Mouse (Mus musculus) kidney, postnatal 10 days (tissue): ENCODE data around the gene Cep164.
A peak's percentile ranks its signal among the peaks of the same experiment; 100 is the strongest.

Experiments used
- DNase-seq: peaks from one replicate; pipeline ENCODE4 v3.0.0; 2021; ENCODE audit warnings: mixed read lengths

The Cep164 gene

DNA sequence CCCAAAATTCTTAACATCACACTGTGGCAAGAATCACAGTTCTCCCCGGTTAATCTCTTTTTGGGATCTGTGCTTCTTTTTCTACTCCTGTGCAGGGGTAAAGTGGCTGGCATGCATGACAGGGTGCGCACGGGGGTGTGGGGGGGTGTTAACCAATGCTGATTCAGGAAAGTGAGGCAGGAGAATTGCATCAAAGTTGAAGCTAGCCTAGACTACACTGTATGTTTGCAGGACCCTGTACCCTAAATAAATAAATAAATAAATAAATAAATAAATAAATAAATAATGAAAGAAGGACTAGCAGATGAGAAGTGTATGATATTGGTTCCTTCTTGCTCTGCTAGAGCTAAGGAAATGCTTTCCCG, 9.6 kb upstream of the Cep164 start:
- DNase-seq: no peak

DNA sequence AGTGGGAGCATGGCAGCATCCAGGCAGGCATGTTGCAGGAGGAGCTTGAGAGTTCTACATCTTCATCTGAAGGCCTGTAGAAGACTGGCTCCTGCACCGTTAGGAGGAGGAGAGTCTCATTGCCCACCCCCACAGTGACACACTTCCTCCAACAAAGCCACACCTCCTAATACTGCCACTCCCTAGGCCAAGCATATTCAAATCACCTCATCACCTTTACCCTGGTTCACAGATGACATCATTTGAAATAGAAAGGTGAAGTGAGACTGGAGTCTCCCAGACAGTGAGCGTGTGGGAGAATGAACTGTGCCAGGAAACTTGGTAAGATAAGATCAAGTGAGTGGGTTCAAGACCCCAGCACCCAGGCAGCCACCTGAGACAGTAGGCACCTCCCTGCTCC, 5.0 kb upstream of the Cep164 start:
- no peak for DNase-seq

DNA sequence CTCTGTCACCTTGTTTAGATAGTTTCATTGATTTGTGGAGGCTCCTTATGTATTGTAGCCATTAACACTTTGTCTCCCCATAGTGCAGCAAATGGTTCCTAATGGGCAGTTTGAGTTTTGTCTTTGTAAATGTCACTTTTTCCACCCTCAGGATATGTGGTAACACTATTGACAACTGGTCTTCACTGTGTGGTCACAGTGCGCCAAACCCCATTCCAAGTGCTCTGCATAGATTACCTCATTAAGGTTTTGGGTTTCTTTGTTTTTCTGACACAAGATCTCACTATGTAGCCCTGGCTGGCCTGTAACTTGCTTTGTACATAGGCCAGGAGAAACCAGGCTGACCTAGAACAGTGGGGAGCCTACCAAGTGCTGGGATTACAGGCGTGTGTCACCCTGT, 4.4 kb upstream of the Cep164 start:
- DNase-seq: no peak

DNA sequence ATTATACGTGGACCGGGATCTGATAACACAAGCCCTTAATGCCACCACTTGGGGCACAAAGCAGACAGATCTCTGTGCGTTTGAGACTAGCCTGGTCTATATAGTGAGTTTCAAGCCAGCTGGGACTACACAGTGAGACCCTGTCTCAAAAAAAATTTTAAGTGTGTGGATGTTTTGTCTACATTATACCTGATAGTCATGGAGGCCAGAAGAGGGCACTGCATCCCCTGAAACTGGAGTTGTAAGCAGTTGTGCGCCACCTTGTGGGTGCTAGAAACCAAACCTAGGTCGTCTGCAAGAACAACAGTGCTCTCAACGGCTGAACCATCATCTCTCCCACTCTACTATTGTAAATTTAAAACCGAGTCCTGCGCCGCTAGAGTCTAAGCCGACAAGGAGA, 616 bp upstream of the Cep164 start:
- DNase-seq: peak; percentile 86

DNA sequence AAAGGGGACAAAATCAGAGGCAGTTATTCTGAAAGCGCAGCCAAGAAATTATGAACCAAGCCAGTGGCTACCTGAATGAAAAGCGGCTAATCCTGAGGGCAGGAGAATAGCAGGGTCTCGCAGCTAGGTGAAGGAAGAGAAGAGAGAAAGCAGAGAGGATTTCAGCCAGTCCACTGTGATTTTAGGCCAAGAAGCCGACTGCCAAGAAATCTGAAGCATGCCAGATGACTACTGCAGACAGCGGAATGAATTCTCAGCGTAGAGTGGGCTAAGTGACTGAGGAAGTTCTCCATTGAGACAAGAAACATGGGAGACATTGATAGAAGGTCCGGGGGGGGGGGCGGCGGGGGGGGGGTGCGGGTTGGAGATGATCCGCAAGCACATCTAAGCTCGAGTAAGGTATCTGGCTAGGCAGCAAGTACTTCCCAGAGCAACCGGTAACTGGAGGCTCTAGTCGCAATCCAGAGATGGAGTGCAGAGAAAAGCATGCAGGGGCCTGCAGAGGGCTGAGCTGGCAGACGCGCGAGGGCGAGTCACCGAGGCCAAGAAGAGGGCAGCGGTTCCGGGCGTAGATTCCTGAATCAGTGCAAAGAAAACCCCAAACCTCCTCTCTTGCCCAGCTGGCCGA, 714 bp downstream of the Cep164 start:
- peak; percentile 60 for DNase-seq

DNA sequence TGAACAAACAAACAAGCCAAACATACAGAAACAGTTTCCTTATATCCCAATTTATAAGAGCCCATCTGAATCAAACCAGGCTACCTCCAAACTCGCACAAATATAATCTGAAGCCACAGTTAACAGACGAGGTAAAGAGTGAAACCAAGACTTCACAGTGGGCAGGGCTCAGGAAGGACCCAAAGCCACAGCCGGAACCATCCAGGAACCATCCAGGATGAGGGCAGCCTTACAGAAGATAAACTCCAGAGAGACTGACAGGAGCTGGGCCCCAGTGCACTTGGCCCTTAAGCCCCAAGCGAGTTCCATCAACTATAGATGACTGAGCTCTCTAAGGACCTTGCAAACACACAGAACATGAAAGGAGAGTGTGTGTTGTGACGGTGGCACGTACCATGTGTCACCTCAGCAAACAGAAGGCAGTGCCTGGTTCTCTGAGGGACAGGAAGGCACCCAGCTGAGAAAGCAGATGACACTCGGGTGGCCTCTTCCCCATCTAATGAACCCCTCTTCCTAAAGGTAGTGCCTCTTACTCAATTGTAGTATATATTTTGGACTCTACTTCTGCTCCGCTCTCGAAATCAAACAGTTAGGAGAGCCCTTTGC, 10.0 kb downstream of the Cep164 start:
- no peak for DNase-seq

DNA sequence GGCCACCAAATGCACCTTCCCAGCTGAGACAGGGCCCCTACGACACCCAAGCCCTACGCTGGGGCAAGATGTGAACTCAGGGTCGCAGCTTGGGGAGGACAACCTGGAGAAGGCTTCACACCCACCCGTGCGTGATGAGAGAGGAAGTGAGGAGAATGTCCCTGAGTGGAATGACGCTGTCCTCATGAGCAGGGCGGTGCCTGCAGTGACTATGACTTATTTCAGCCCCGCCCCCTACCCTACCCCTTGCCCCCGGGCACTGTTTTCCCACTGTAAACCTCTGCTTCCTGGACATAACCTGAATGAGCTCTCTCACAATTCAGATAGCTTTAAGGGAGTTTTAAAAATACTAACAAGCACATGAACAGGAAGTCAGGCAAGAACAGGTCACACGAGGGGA, 13.0 kb downstream of the Cep164 start:
- no peak for DNase-seq

DNA sequence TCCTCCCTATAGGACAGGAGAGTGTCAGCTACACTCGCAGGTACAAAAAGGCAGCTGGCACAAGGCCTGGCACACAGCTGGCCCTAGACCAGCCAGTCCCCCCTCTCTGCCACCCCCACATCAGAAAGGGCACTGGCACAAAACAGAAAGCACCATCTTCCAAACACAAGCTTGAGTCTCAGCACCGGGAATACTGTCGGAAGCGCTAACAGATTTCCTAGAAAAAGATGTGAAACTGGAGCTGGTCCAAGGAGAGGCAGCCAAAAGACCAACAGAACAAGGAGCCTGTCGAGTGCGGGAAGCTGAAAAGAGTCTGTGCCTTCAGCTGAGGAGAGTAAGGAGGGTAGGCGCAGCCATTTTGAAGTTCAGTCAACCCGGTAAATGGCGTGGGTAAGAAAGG, 13.4 kb downstream of the Cep164 start:
- DNase-seq: peak; percentile 32

DNA sequence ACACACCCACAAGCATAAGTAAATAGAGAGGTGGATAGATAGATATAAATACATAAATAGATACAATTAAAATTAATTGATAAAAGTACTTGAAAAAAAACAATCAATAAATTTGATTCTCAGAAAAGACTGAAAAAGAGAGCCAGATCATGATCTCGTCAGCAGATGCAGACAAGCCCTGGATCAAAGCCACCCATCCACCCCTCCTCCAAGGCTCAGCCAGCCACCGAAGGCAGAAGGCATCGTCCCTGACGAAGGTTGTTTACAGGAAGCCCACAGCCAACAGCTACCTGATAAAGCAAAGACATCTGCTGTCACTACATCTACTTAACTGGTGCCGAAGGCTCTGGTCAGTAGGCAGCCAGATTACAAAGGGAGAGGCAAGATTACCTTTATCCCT, 16.5 kb downstream of the Cep164 start:
- DNase-seq: no peak

DNA sequence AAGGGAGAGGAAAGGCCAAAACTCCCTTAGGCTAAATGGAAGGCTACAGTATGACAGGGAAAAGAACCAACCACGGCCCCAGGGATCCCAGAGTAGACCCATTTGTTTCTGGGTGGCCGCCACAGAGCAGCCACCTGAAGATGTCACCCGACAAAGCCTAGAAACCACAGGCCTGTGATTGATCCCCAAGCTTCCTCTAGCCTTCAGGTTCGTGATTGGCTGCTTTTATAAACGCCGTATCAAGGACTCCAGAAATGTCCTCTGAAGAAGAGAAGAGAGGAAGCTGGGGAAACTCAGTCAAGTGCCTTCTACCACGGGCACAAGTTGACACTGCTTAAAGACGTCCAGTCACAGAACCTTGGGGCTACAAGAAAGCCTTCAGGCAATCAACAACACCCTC, 20.7 kb downstream of the Cep164 start:
- no peak for DNase-seq

DNA sequence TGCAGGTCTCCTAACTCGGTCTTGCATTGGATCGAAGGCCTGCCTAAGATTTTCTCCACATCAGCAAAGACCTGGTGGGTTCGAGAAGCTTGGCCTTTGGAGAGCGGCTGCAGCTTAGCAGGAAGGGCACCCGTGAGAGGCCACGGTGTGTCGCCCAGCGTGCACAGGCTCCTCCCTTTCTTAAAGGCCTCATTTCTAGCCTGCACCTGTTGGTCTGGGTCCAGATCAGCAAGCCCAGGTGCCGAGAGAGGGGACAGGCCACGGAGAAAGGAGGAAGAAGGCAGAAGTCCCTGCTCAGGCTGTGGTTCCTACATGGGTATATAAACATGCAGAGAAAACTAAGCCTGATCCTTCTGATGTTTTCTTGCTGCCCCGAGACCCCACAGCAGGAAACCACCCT, 21.2 kb downstream of the Cep164 start:
- DNase-seq: no peak

DNA sequence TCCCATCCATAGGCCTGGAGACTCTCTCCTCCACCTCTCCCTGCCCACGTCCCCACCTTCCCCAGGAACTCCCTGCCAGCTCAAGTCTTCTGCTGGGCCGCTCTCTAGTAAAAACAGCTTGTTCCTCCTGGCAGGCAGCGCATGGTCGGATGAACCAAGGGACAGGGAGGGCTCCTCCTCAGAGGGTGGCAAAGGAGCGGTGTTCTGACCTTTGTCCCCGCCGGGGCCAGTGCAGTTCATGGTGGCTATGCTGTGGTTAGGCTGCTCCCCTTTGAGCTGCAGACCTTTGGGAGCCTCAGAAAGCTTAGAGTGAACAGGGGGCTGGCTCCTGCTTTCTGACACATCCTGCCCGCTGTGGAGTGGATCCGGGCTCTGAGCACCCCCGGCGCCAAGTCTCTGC, 21.6 kb downstream of the Cep164 start:
- peak; percentile 59 for DNase-seq

DNA sequence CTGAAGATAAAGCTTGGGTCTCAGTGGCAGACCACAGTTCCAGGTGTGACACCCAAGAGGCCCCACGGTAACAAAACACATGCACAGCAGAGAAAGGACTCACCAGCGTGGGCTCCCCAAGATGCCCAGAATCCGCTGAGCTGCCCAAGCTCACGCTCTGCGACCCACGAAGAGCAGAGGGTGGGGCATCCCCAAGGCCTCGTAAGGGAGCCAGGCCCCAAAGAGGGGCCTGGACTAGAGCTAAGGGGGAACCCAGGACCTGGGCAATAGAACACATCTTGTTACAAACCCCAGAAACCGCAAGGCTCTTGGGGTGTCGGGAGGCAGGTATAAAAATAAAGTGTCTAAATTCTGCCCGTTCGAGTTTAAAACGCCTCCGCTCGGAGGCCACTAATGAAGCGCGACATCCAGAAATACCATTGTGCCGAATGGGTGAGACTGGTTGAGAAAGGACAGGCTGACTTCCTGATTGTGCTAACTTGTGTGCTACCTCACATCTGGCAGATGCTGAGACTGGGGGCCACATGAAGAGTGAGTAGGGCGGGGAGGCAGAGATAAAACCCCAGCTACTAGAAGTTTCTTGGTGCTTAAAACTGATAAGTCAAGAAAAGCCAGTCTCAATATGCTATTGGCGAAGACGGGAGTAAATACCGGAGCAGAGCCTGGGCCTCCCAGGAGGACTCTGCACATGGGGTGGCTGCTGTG, 25.3 kb downstream of the Cep164 start:
- no peak for DNase-seq

DNA sequence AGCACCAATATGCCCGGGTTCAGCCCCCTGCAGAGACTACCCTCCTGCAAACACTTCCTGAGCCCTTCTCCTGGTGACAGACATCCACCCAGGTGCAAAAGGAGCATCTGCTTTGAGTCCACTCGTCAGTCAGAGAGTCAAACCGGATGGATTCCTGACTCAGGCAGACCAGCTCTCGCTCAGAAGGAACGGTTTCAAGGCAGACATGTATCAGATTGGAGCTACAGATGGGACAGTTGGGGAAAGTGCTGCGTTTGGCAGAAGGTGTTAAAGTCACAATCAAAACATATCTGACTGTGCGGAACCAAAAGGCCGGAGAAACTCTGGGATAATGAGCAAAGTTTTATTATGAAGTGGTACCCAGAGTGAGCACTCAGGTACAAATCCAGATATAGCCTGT, 29.1 kb downstream of the Cep164 start:
- DNase-seq: no peak

DNA sequence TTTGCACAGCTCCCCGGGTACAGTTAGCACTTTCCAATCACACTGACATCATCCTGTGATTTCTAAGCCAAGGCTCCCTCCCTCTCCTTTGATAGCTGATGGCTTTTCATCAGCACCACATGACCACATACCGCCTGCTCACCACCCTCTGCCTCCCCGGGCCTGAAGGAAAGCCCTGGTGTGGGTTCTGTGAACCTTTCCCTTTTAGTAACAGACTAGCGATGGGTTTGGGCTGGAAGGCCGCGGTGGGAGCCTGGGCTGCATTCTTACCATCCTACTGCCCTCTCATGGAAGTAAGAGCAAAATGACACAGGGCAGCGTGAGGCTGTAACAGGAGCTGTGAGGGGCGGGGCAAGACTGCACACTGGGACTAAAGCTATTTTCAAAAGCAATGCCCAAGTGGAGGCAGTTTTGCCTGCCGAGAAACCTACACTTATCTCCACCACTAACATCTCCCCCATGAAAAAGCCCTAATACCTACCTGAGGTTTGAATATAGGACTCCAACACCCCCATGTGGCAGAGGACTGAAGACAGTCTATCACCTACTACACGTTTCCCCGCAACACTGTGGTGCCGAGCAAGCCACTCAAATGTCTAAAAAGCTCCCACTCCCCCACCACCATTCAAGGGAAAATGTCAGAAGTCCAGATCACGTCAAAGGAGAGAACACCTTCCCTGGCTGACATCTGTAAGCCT, 29.9 kb downstream of the Cep164 start:
- DNase-seq: peak; percentile 50

DNA sequence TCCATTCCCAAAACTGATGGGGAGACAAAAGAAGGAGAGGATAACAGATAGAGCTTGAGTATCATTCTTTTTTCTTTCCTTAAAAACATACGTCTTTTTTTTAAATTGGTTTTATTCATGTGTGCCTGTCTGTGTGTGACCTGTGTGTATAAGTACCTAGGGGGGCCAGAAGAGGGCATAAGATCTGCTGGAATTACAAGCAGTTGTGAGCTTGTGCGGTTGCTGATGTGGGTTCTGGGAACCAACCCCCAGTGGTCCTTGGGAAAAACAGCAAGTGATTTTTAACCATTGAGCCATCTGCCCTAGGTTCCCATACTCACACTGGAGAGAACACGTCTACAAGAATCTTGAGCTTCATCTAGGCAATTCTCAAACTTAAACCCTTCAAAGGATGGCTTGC, 31.2 kb downstream of the Cep164 start:
- no peak for DNase-seq

DNA sequence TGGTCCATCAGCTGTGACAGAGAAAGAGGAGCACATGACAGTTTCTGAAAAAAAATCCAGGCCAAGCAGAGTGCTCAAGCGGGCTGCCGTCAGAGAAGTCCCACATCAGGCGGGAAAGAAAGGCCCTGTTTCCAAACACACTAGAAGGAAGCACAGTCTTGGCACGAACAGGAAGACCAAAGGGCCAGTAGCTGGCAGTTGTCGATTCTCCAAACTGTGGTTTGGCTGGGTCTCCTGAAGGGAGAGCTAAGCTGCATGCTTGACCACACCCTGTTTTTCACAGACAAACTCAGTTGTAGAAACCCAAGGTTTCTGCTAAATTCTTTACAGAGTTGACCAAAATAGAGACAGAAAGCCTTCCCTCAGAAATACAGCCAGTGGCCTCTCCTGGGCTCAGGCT, 32.8 kb downstream of the Cep164 start:
- no peak for DNase-seq

DNA sequence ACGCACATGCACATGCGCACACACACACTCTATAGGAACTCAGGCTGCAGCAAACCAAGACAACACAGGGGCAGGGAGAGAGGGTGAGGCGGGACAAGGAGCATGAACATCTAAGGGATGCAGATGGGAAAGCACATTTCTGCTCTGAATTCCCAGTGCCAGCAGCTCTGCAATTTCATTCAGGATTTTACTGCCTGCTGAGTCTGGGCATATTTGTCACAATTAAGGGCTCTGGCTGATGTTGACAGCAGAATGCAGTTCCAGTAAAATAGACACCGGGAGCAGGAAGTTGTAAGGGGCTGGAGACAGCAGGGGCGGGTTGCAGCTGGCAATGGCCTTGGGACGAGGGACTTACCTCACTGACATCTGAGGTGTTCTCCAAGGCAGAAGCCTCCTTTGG, 34.8 kb downstream of the Cep164 start:
- DNase-seq: no peak

DNA sequence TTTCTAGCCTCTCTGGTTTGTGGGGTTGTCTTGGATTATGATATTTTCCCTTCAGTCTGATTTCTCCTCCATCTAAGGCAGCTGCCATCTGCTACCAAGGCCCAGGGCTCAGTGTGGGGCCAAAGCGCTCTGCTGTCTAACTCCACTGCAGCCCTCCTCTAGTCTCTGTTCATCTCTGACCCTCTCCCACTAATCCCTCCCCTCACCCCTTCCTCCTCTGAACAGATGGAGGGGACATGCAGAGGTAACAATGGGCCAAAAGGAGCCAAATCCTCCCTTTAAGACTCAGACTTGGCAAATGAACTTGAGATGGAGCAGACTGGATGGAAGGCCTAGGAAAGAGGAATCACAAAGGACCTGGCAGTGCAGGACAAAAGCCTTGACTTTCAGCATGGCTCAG, 36.3 kb downstream of the Cep164 start:
- no peak for DNase-seq

DNA sequence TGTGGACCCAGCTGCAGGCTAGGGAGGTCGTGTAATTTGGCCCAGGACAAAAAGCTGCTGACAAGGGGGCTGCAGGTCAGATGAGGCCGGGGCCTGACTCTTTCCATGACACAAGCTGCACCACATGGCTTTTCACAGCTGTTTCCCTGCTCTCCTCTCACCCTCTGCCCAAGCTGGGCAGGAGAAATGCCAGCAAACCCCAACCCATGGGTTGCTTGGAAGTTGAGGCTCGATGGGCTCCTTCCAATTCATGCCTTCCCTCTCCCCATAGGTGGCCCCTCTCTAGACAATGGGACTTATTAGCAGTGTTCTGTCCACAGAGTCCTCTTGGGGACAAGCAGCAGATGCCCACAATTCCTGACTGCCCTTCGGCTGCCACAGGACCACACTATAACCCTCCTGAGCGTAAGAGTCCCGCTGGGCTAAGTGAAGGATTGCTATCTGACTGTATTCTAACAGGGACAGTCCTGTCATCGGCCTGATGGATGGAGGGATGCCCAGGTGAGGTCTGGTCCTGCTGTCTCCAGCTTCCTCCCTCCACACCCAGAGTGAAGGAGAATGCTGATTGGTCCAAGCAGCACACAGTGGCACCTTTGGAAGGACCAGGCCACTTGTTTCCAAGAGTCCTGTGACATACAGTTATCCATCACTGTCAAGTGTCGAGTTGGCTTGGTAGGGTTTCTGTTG, 36.9 kb downstream of the Cep164 start:
- DNase-seq: no peak

DNA sequence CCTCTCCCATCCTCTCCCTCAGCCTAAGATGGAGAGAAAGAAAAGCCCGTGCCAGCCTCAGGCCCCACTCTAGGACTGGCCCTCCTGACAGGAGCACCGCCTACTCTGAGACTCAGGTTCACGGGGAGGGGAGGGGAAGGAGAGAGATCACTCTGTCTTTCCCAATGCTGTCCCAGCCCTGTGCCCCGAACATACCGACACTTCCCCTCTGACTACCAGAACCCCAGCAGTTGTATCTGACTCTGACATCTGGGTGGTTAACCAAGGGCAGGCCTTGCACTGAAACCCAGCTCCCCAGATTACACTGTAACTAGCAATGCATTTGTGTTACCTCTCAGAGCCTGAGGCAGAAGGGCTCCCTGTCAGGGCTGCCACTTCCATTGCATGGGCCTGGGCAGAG, 40.1 kb downstream of the Cep164 start:
- no peak for DNase-seq

DNA sequence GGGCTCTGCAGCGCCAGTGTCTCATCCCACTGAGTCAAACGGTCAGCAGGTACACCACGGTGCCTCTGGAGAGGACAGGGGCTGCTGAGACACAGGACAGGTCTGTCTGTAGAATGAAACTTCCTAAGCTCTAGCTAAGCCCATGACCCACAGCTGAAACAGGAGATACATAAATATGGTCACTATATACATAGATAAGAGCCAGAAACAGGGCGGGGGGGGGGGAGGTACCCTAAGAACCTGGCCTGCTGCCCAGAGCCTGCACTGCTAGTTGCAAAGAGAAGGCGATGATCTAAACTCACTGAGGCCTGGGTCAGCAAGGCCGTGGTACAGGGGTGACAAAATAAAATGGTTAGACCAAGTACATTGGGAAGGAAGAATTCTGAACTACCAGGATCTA, 40.9 kb downstream of the Cep164 start:
- DNase-seq: no peak

DNA sequence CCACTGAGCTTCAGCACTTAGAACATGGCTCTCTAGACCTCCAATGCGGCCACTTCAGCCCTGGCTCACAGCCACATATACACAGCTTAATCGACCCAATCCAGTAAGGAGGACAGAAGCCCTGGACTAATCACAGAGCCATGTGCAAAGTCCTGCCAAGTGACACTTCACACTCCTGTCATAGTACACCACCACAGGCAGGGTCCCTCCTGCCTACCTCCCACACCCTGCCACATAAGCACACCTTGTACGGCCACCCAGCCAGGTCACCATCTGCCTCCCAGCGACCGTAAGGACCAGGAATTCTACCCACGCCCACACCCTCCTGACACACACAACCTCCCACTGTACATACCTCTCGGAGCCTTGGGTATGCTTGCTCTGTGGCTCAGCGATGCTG, 41.4 kb downstream of the Cep164 start:
- DNase-seq: no peak
